Mouse (Mus musculus) embryonic facial prominence, embryonic 11.5 days (tissue): ENCODE data around the gene Pdhb. TPM values are rescaled to one million over a fixed set of nuclear protein-coding genes. Genes with fewer than 3 reads are reported as not detected.

ENCODE experiments used
- ATAC-seq: fragments of 200-750 bp; cut with Nextera tagmentation; replicated peaks from 2 replicates; pipeline ENCODE4 v1.8.0; 2017; ENCODE audit warnings: low read depth; ENCODE audit not compliant: insufficient number of reproducible peaks, low FRiP score, low TSS enrichment
- DNase-seq: peaks from one replicate; pipeline ENCODE4 v3.0.0-alpha.2; 2015; ENCODE audit warnings: low spot score
- H3K27ac ChIP-seq: fragments of 300-500 bp; sonication (generic); replicated peaks from 2 replicates; pipeline ENCODE4 v1.5.1; 2014; ENCODE audit warnings: mild to moderate bottlenecking, low read depth, low read length, control low read depth
- H3K27me3 ChIP-seq: fragments of 300-500 bp; sonication (generic); 2 replicates; pipeline ENCODE4 v1.6.1; 2014; ENCODE audit warnings: mild to moderate bottlenecking, low read length, moderate library complexity, mixed read lengths; ENCODE audit not compliant: control insufficient read depth, insufficient read depth
- H3K36me3 ChIP-seq: fragments of 300-500 bp; sonication (generic); replicated peaks from 2 replicates; pipeline ENCODE4 v1.6.1; 2014; ENCODE audit warnings: low read depth, mild to moderate bottlenecking, low read length, moderate library complexity, mixed read lengths; ENCODE audit not compliant: control insufficient read depth, insufficient read depth
- H3K4me1 ChIP-seq: fragments of 300-500 bp; sonication (generic); 2 replicates; pipeline ENCODE4 v1.6.1; 2014; ENCODE audit warnings: low read length, mixed read lengths; ENCODE audit not compliant: control insufficient read depth, insufficient read depth
- H3K4me2 ChIP-seq: fragments of 300-500 bp; sonication (generic); 2 replicates; pipeline ENCODE4 v1.6.1; 2014; ENCODE audit warnings: low read depth, mild to moderate bottlenecking, control low read depth, low read length, moderate library complexity
- H3K4me3 ChIP-seq: fragments of 300-500 bp; sonication (generic); 2 replicates; pipeline ENCODE4 v1.5.1; 2014; ENCODE audit warnings: low read depth, low read length, control low read depth
- H3K9ac ChIP-seq: fragments of 300-500 bp; sonication (generic); replicated peaks from 2 replicates; pipeline ENCODE4 v1.6.1; 2014; ENCODE audit warnings: mild to moderate bottlenecking, control low read depth, low read length
- H3K9me3 ChIP-seq: fragments of 300-500 bp; sonication (generic); replicated peaks from 2 replicates; pipeline ENCODE4 v1.6.1; 2016; ENCODE audit warnings: mild to moderate bottlenecking, low read length, inconsistent platforms, mixed read lengths; ENCODE audit not compliant: control insufficient read depth
- WGBS: fragments of 180-500 bp; shearing (Covaris S2); extraction: QIAGEN DNeasy Blood & Tissue Kit; methylation state at CpG from one replicate; pipeline ENCODE4 v1.1.7; 2014; 5-methylcytosine and 5-hydroxymethylcytosine counted together
- polyA plus RNA-seq: library from polyadenylated mRNA; unstranded; fragments of >200 nt; fragmentation: Nextera tagmentation; extraction: Ambion mirVana; gene quantifications from 2 replicates; pipeline ENCODE4 v1.2.1, GENCODE M21; 2014

Gene Pdhb
- polyA plus RNA-seq, 1 experiment from 2014 or later, result 229 TPM

- Histone ChIP-seq H3K9me3 (no peaks in the 10 kb centered on the region), H3K4me2 (no peak overlapping the region), H3K4me3 (no peak overlapping the region), H3K4me1 (no peaks in the 10 kb centered on the region), H3K36me3 (no peaks in the 10 kb centered on the region), H3K9ac (no peak overlapping the region), H3K27me3 (no peaks in the 10 kb centered on the region), H3K27ac (no peak overlapping the region)
- WGBS, result 59% methylated on average over 9 of the region's 9 CpGs
- ATAC-seq (no peak), DNase-seq (no peak)
Measured at GRCm38 (mm10) chr14:8206179-8206910, 33.5 kb upstream of the Pdhb start.

DNA sequence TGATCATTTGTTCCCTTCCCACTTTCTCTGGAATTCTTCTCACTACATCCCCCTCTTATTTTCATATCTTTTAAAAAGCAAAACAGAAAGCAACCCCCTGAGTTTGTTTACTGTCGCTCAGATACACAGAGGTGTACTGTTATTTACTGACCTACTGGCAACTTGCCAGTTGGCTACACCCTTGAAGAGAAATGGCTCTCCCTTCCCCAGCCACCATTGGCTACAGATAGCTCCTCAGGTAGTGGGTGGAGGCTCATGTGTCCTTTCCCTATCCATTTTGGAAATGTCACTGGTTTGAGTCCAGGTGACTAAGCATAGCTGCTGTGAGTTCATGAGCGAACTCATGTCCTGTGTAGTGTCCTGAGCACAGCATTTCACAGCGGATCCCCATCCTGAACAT, 28.9 kb upstream of the Pdhb start:
- Histone ChIP-seq H3K27ac (no peak overlapping the region), H3K4me3 (no peak overlapping the region), H3K27me3 (no peaks in the 10 kb centered on the region), H3K36me3 (no peaks in the 10 kb centered on the region), H3K4me2 (no peak overlapping the region), H3K9ac (no peak overlapping the region), H3K4me1 (no peaks in the 10 kb centered on the region), H3K9me3 (no peaks in the 10 kb centered on the region)
- WGBS, result 61% methylated on average over 3 of the region's 3 CpGs
- DNase-seq (no peak), ATAC-seq (no peak)

- H3K27me3 ChIP-seq, result no peaks in the 10 kb centered on the region
- no peak for DNase-seq
- ATAC-seq, result no peak
- H3K36me3 ChIP-seq, result no peaks in the 10 kb centered on the region
- no peak overlapping the region for H3K4me2 ChIP-seq
- 80% methylated on average over 5 of the region's 5 CpGs for WGBS
- no peaks in the 10 kb centered on the region for H3K9me3 ChIP-seq
- no peak overlapping the region for H3K4me3 ChIP-seq
- no peaks in the 10 kb centered on the region for H3K4me1 ChIP-seq
- H3K9ac ChIP-seq, result no peak overlapping the region
- no peak overlapping the region for H3K27ac ChIP-seq
Measured at GRCm38 (mm10) chr14:8200769-8201168, 27.9 kb upstream of the Pdhb start.

DNA sequence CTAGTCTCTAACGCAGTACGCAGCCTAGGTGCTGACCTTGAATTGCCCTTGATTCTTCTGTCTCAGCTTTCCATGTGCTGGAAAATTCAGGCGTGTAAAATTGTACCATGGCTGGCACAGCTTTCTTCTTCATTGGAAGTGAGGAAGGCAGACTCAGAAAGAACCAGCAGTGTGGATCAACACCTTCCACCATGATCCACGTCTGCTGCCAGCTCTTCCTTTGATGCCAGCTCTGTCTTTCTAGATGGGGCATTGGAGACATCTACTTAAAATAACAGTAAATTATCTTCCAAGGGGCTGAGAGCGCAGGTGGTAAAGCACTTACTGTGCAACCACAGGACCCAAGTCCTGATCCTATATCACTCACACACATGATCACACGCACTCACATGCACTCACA, 19.9 kb upstream of the Pdhb start:
- DNase-seq (no peak), ATAC-seq (no peak)
- WGBS, result 90% methylated on average over 6 of the region's 6 CpGs
- no peaks in the 10 kb centered on the region for H3K9me3 ChIP-seq
- H3K27ac ChIP-seq, result no peak overlapping the region
- no peak overlapping the region for H3K4me3 ChIP-seq
- no peaks in the 10 kb centered on the region for H3K36me3 ChIP-seq
- H3K9ac ChIP-seq, result no peak overlapping the region
- no peak overlapping the region for H3K4me2 ChIP-seq
- H3K4me1 ChIP-seq, result no peaks in the 10 kb centered on the region
- H3K27me3 ChIP-seq, result no peaks in the 10 kb centered on the region

DNA sequence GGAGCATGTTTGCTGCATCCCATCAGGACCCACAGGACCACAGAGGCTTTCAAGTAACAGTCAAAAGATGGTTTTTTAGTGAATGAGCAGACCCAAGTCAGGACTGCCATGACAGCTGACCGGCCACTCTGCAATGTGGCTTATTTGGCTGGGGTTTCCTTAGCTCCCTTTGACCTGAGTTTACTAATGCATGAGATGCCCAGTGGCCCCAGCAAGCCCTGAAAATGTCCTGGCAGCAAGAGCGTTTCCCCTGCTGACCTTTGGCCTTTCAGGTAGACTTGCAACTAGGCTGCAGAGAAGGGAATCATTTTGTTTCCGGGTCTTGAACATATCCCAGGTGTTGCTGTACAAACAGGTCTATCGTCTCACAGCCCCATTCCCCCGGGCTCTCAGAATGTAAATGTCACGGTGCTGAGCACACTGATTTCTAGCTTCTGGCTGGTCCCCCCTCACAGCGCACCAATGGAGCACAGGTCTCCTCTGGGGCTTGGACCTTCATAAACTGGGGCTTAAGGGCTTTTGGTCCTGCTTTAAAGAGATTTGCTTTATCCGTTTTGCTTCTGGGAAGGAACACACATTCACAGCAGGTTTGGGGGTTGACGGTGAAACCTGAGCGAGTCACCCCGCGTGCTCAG, 18.6 kb upstream of the Pdhb start:
- WGBS, result 58% methylated on average over 12 of the region's 12 CpGs
- H3K4me2 ChIP-seq, result no peak overlapping the region

DNA sequence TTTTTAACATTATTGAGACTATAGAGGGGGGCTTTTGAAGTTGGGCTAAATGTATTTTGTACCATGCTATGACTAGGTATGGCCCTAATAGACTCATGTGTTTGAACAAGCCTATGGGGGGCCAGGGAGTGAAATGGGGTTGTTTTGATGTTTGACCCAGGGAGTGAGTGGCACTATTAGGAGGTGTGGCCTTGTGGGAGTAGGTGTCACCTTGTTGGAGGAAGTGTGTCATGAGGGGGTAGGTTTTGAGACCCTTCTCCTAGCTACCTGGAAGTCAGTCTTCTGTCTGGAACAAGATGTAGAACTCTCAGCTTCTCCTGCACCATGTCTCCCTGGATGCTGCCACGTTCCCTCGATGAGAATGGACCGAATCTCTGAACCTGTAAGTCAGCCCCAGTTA, 17.7 kb upstream of the Pdhb start:
- no peaks in the 10 kb centered on the region for H3K9me3 ChIP-seq
- DNase-seq, result no peak
- no peak overlapping the region for H3K27ac ChIP-seq
- no peaks in the 10 kb centered on the region for H3K27me3 ChIP-seq
- ATAC-seq, result no peak
- H3K36me3 ChIP-seq, result no peaks in the 10 kb centered on the region
- H3K4me1 ChIP-seq, result no peaks in the 10 kb centered on the region
- H3K4me2 ChIP-seq, result no peak overlapping the region
- H3K4me3 ChIP-seq, result no peak overlapping the region
- WGBS, result 95% methylated on average over 3 of the region's 3 CpGs
- H3K9ac ChIP-seq, result no peak overlapping the region

More for the DNA sequence above, 18.6 kb upstream of the Pdhb start:
- H3K4me1 ChIP-seq, result no peaks in the 10 kb centered on the region
- H3K4me3 ChIP-seq, result no peak overlapping the region
- DNase-seq, result no peak
- H3K27ac ChIP-seq, result no peak overlapping the region
- H3K9ac ChIP-seq, result no peak overlapping the region
- no peak for ATAC-seq
- H3K36me3 ChIP-seq, result no peaks in the 10 kb centered on the region
- H3K27me3 ChIP-seq, result no peaks in the 10 kb centered on the region
- no peaks in the 10 kb centered on the region for H3K9me3 ChIP-seq

GRCm38 (mm10) chr14:8186278-8187045, 13.6 kb upstream of the Pdhb start:
- Histone ChIP-seq H3K27me3 (no peaks in the 10 kb centered on the region), H3K4me3 (no peak overlapping the region), H3K27ac (no peak overlapping the region), H3K9ac (no peak overlapping the region), H3K4me1 (no peaks in the 10 kb centered on the region), H3K9me3 (no peaks in the 10 kb centered on the region), H3K4me2 (no peak overlapping the region), H3K36me3 (no peaks in the 10 kb centered on the region)
- DNase-seq, result no peak
- no peak for ATAC-seq
- 88% methylated on average over 6 of the region's 6 CpGs for whole genome bisulfite sequencing

DNA sequence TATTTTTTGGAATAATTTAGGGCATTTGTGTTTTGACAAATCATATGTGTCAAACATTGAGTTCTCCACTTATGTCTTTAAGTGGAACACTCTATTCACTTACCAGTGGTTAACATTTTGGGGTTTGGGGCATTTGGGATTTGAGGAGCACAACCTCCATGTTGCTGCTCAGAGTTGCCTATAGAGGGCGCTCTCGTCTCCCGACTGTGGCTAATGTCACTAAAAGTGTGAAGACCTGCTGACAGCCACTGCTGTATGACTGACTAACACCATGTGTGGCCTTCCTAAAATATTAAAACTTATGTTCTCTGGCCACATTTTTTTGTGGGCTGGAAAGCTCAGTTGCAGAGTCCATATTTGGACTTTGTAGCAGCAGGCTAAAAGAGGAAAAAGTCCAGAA, 10.5 kb upstream of the Pdhb start:
- DNase-seq, result no peak
- Histone ChIP-seq H3K27me3 (no peaks in the 10 kb centered on the region), H3K4me1 (no peaks in the 10 kb centered on the region), H3K27ac (no peak overlapping the region), H3K4me2 (no peak overlapping the region), H3K36me3 (no peaks in the 10 kb centered on the region), H3K4me3 (no peak overlapping the region), H3K9ac (no peak overlapping the region), H3K9me3 (no peaks in the 10 kb centered on the region)
- ATAC-seq, result no peak
- 49% methylated on average over 3 of the region's 3 CpGs for WGBS
